In the genomic region with DNA sequence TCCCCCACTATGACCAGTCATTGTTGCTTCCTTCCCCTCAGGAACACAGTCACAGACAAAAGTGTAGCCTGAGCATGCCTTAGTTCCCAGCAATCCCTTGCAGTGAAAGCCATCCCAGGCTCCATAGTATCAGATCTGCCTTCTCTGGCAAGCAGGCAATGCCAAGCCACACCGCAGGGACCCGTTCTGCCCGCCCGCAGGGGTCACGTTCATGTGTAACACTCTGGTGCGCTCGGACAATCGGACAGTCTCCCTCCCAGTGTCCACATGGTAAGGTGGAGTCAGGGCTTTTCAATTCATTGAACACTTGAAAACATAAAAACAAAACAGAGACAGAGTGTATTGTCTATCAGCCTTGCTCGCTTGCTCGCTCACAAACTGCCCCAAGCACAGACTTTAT, we compare ENCODE assay signal across 17 mouse cellular contexts.
"Had no signal": no experiment of that assay in that cellular context is flagged by ENCODE, and none has a peak within 500 bp of the region (broad histone marks: within the 10 kb centered on the region; RNA-seq: fewer than 3 reads in every experiment).

No protein-coding gene starts in this region.

- DNase-seq: kidney, postnatal 25 days; lung, adult 18-20 months; lung, postnatal 10 days; lung, postnatal 36 days; spleen, adult 18-20 months; thymus, postnatal 25 days had no signal

- H3K4me2 ChIP-seq: limb, embryonic 12.5 days; limb, embryonic 15.5 days; liver, embryonic 12.5 days; liver, embryonic 15.5 days; lung, embryonic 15.5 days; midbrain, embryonic 11.5 days; stomach, embryonic 15.5 days had no signal

- H3K27me3 ChIP-seq: limb, embryonic 12.5 days; limb, embryonic 15.5 days; liver, embryonic 12.5 days; liver, embryonic 15.5 days; lung, embryonic 15.5 days; megakaryocyte, embryonic 14.5 days; stomach, embryonic 15.5 days had no signal

- ATAC-seq: liver, embryonic 12.5 days; midbrain, embryonic 16.5 days had no signal

- H3K9me3 ChIP-seq: limb, embryonic 12.5 days; limb, embryonic 15.5 days; liver, embryonic 12.5 days; liver, embryonic 15.5 days; lung, embryonic 15.5 days; megakaryocyte, embryonic 14.5 days; stomach, embryonic 15.5 days had no signal

- H3K9ac ChIP-seq: limb, embryonic 12.5 days; limb, embryonic 15.5 days; liver, embryonic 12.5 days; liver, embryonic 15.5 days; lung, embryonic 15.5 days; stomach, embryonic 15.5 days had no signal

- H3K27ac ChIP-seq: kidney, postnatal 0 days; layer of hippocampus, adult 2 months; limb, embryonic 12.5 days; limb, embryonic 15.5 days; liver, embryonic 12.5 days; liver, embryonic 15.5 days; lung, embryonic 15.5 days; stomach, embryonic 15.5 days had no signal

- H3K4me1 ChIP-seq: limb, embryonic 12.5 days; limb, embryonic 15.5 days; lung, embryonic 15.5 days; stomach, embryonic 15.5 days had no signal

- H3K4me3 ChIP-seq: layer of hippocampus, adult 2 months; limb, embryonic 12.5 days; limb, embryonic 15.5 days; liver, embryonic 12.5 days; liver, embryonic 15.5 days; lung, embryonic 15.5 days; megakaryocyte, embryonic 14.5 days; stomach, embryonic 15.5 days had no signal
